Mouse (Mus musculus) neural tube, embryonic 11.5 days (tissue): ENCODE measurements around the gene Dnajb1. TPM values are rescaled to one million over a fixed set of nuclear protein-coding genes. Genes with fewer than 3 reads are reported as not detected.

Experiments used
- ATAC-seq: fragments of 200-750 bp; cut with Nextera tagmentation; 2 replicates; pipeline ENCODE4 v1.8.0; 2017; ENCODE audit warnings: moderate number of reproducible peaks, mild to moderate bottlenecking, moderate TSS enrichment, moderate library complexity; ENCODE audit not compliant: insufficient read depth, low FRiP score, low TSS enrichment
- DNase-seq: peaks from one replicate; pipeline ENCODE4 v3.0.0-alpha.2; 2015; ENCODE audit warnings: low spot score
- H3K27ac ChIP-seq: fragments of 300-500 bp; sonication (generic); 2 replicates; pipeline ENCODE4 v1.5.1; 2014; ENCODE audit warnings: low read depth, mild to moderate bottlenecking, low read length
- H3K27me3 ChIP-seq: fragments of 300-500 bp; sonication (generic); 2 replicates; pipeline ENCODE4 v1.6.1; 2014; ENCODE audit warnings: mild to moderate bottlenecking, low read length, mixed read lengths; ENCODE audit not compliant: control insufficient read depth, insufficient read depth
- H3K36me3 ChIP-seq: fragments of 300-500 bp; sonication (generic); 2 replicates; pipeline ENCODE4 v1.6.1; 2014; ENCODE audit warnings: mild to moderate bottlenecking, low read length, moderate library complexity, mixed read lengths; ENCODE audit not compliant: control insufficient read depth, insufficient read depth
- H3K4me1 ChIP-seq: fragments of 300-500 bp; sonication (generic); 2 replicates; pipeline ENCODE4 v1.6.1; 2014; ENCODE audit warnings: low read length, mixed read lengths; ENCODE audit not compliant: control insufficient read depth, insufficient read depth
- H3K4me2 ChIP-seq: fragments of 300-500 bp; sonication (generic); 2 replicates; pipeline ENCODE4 v1.6.1; 2014; ENCODE audit warnings: low read depth, mild to moderate bottlenecking, moderate library complexity
- H3K4me3 ChIP-seq: fragments of 300-500 bp; sonication (generic); 2 replicates; pipeline ENCODE4 v1.5.1; 2014; ENCODE audit warnings: low read depth, low read length
- H3K9ac ChIP-seq: fragments of 300-500 bp; sonication (generic); 2 replicates; pipeline ENCODE4 v1.6.1; 2014; ENCODE audit warnings: mild to moderate bottlenecking, low read length
- H3K9me3 ChIP-seq: fragments of 300-500 bp; sonication (generic); 2 replicates; pipeline ENCODE4 v1.6.1; 2016; ENCODE audit warnings: low read length; ENCODE audit not compliant: control insufficient read depth
- WGBS: fragments of 180-500 bp; shearing (Covaris S2); extraction: QIAGEN DNeasy Blood & Tissue Kit; methylation state at CpG from one replicate; pipeline ENCODE4 v1.1.7; 2014; 5-methylcytosine and 5-hydroxymethylcytosine counted together
- polyA plus RNA-seq: library from polyadenylated mRNA; unstranded; fragments of >200 nt; fragmentation: Nextera tagmentation; extraction: Ambion mirVana; gene quantifications from 2 replicates; pipeline ENCODE4 v1.2.1, GENCODE M21; 2014

The Dnajb1 gene
- polyA plus RNA-seq, 1 experiment from 2014 or later, result 68.9 TPM

DNA sequence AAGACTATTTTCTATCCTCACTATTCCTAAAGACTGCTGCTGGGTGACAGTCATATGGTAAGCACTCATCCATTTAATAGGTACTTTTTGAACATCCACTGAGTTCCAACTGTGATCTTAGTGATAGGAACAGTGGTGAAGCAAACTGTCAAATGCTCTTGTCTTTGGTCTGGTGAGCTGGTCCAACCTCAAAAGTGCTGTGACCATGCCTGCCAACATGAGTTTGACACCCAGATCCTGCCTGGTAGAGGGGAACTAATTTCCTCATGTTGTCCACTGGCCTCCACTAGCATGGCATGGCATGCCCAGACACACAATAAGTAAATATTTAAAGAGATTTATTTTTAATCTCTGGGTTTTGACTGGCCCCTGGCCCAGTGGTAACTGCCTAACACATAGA, 8.6 kb downstream of the Dnajb1 start:
- Histone ChIP-seq H3K4me1 (no peaks in the 10 kb centered on the region), H3K4me3 (no peak overlapping the region), H3K27ac (no peak overlapping the region), H3K4me2 (no peak overlapping the region), H3K9ac (no peak overlapping the region), H3K9me3 (no peaks in the 10 kb centered on the region), H3K36me3 (0 out of 2 replicates have a peak, but pooled peaks cover 2% of the 10 kb centered on the region), H3K27me3 (no peaks in the 10 kb centered on the region)
- DNase-seq (no peak), ATAC-seq (no peak)

DNA sequence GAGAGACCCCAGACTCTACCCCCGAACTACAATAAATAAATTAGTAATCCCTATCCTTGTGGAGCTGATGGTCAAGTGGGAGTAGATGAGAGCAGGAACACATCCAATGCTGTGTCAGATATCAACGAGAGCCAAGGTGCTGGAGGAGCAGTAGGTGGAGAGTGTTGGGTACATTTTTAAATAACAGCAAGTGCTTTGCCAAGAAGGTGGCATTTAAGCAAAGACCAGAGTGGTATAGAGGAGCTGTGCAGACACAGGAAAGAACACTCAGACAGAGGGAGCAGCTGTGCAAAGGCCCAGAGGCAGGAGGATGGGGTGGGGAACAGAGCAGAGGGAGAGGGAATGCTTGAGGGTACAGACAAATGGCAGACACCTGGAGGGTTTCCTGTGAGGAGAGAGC, 9.1 kb downstream of the Dnajb1 start:
- H3K27ac ChIP-seq, result no peak overlapping the region
- H3K4me1 ChIP-seq, result no peaks in the 10 kb centered on the region
- H3K4me3 ChIP-seq, result no peak overlapping the region
- no peak overlapping the region for H3K4me2 ChIP-seq
- H3K36me3 ChIP-seq, result no peaks in the 10 kb centered on the region
- no peaks in the 10 kb centered on the region for H3K27me3 ChIP-seq
- no peak overlapping the region for H3K9ac ChIP-seq
- DNase-seq, result no peak
- no peaks in the 10 kb centered on the region for H3K9me3 ChIP-seq
- ATAC-seq, result no peak
- WGBS, result 86% methylated on average over 2 of the region's 2 CpGs

DNA sequence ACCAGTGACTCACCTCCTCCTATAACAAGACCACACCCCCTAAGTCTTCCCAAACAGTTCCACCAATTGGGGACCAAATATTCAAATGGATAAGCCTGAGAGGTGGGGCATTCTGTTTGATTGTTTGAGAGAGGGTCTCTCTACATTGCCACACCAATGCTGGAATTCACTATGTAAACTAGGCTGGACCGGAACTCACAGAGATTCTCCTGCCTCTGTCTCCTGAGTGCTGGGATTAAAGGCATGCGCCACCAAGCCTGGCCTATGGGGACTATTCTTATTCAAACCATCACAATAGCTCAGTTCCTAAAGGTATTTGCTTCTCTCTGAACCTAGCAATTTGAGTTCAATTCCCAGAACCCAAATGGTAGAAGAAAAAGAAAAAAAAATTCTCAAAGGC, 10.6 kb downstream of the Dnajb1 start:
- DNase-seq, result no peak
- Histone ChIP-seq H3K9ac (no peak overlapping the region), H3K36me3 (no peaks in the 10 kb centered on the region), H3K27me3 (no peaks in the 10 kb centered on the region), H3K4me2 (no peak overlapping the region), H3K27ac (no peak overlapping the region), H3K4me3 (no peak overlapping the region), H3K9me3 (no peaks in the 10 kb centered on the region), H3K4me1 (no peaks in the 10 kb centered on the region)
- WGBS, result 94% methylated on average over 2 of the region's 2 CpGs
- ATAC-seq, result no peak

DNA sequence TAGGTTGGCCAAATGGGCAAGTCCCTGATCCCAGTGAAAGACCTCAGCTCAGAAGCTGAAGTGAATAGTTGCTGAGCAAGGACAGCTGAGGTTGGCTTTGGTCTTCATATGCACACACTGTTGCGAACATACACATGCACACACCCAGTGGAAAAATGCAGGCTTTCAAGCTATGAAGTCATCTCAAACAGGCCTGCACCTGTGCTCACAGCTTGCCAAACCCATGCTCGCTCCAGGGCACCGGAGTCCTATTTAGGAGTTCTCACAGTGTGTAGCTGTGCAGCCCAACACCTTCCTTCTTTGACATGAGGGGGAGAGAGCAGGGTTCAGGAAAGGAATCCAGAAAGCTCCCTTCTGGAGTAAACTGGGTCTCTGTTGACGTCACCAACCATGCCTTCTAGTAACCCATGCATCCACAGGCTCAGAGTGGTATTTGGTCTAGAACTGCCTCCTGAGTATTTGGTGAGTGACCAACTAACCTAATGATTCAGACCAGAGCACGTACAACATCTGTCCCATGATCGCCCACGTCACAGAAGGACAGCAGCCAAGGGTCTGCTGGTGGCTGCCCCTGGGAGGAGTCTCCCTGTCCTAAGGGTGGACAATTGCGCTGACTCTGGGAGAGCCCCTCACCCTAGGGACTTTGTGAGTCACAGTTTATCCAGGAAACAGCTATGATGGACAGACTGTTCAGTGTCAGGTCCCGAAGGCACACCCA, 11.7 kb downstream of the Dnajb1 start:
- WGBS, result 89% methylated on average over 9 of the region's 9 CpGs
- ATAC-seq (no peak), DNase-seq (no peak)
- Histone ChIP-seq H3K4me3 (no peak overlapping the region), H3K4me2 (no peak overlapping the region), H3K27ac (no peak overlapping the region), H3K36me3 (no peaks in the 10 kb centered on the region), H3K4me1 (no peaks in the 10 kb centered on the region), H3K9me3 (no peaks in the 10 kb centered on the region), H3K9ac (no peak overlapping the region), H3K27me3 (no peaks in the 10 kb centered on the region)

DNA sequence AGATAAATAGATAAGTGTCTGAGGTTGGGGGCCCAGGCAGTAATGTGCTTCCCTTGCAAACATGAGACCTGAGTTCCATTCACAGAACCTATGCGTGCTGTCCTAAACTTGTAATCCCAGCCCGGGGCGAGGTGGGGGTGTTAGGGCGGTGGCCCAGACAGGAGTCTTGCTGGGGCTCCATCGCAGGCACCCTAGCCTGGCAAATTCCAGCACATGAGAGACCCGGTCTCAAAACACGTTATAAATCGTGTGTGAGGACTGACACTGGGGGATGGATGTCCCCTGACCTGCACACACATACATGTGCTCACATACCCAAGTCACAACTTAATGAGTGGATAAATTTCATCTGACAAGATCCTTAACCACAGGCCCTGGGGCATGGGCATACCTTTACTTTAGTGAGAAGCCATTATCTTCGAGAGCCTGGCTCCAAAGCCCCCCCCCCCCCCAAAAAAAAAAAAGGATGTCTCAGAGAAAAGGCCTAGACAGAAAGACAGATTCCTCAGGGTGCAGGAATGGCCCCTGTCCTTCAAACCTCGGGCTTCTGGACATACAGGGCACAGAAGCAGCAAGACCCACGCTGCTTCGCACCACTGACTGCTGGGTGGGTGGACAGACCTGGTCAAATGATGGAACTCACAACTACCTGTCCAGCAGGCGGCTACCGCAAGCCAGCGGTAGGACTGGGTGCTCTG, 13.8 kb downstream of the Dnajb1 start:
- H3K27ac ChIP-seq, result no peak overlapping the region
- WGBS, result 53% methylated on average over 15 of the region's 15 CpGs
- H3K9ac ChIP-seq, result peak overlapping the region; percentile 62
- H3K4me3 ChIP-seq, result peak overlapping the region; percentile 31
- no peaks in the 10 kb centered on the region for H3K9me3 ChIP-seq
- no peaks in the 10 kb centered on the region for H3K36me3 ChIP-seq
- H3K27me3 ChIP-seq, result no peaks in the 10 kb centered on the region
- peak overlapping the region; percentile 70 for H3K4me2 ChIP-seq
- DNase-seq (no peak), ATAC-seq (peak; percentile 33)
- H3K4me1 ChIP-seq, result no peaks in the 10 kb centered on the region

DNA sequence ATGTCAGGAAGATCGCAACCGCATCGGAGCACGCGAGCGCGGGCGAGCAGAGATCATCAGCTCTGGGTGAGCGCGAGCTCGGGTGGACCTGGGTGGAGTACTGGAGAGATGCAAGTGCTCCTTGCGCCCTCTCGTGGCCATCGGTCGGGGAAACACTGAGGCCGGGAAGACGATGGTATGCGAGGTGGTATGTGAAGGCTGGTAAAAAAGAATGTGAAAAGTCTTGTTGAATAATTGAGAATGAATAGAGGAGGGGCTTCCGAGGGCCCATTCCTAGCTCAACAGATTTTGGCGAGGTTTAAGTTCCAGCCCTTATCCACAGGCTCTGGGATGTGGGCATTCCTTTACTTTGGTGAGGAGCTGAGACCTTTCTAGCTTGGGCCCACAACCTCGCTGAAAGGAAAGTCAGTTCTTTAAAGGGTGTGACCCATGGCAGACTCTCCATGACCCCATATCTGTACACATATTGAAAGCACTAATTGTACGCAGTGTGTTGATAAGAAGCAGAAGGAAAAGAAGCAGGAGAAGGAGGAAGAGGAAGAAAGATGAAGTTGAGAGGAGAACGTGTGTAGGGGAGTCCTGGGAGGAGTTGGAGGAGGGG, 14.5 kb downstream of the Dnajb1 start:
- Histone ChIP-seq H3K9ac (peak overlapping the region; percentile 62), H3K36me3 (no peaks in the 10 kb centered on the region), H3K4me1 (no peaks in the 10 kb centered on the region), H3K4me3 (peak overlapping the region; percentile 31), H3K9me3 (no peaks in the 10 kb centered on the region), H3K27ac (no peak overlapping the region), H3K27me3 (no peaks in the 10 kb centered on the region), H3K4me2 (peak overlapping the region; percentile 70)
- WGBS, result 8% methylated on average over 23 of the region's 23 CpGs
- ATAC-seq (peak; percentile 83), DNase-seq (peak; percentile 87)

DNA sequence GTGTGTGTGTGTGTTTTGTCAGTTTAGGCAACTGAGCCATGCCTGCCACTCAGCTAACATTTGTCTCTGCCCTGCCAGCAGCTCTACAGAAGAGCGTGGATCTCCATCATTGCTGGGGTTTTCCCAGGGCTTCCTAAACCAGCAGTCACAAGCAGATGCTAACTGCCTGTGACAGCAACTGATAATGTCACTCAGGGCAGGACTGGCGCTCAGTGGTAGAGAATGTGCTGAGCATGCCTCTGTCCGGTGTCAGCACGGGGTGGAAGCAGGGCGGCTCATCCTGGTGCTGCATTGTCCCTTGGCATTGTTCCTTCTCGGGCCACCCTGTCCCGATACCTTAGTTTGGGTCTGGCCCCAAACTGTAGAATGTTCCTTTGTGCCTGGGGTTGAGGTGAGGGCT, 15.6 kb downstream of the Dnajb1 start:
- H3K27ac ChIP-seq, result no peak overlapping the region
- no peaks in the 10 kb centered on the region for H3K4me1 ChIP-seq
- H3K4me2 ChIP-seq, result no peak overlapping the region
- H3K4me3 ChIP-seq, result no peak overlapping the region
- no peaks in the 10 kb centered on the region for H3K36me3 ChIP-seq
- no peaks in the 10 kb centered on the region for H3K9me3 ChIP-seq
- DNase-seq (no peak), ATAC-seq (no peak)
- H3K27me3 ChIP-seq, result no peaks in the 10 kb centered on the region
- no peak overlapping the region for H3K9ac ChIP-seq
- 90% methylated on average over 7 of the region's 7 CpGs for WGBS

DNA sequence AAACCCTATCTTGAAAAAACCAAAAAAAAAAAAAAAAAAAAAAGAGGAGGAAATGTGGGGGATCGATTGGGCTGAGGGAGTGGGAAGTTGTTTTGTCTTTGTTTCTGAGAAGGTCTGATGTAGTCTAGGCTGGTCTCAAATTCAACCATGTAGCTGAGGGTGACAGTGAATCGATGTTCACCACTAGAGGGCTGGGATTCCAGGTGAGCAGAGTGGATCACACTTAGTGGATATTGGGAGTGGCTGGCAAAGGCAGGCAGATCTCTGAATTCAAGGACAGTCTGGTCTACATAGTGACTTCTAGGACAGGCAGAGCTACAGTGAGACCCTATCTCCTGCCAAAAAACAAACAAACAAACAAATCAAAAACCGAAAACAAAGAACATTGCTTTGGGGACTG, 16.7 kb downstream of the Dnajb1 start:
- 50% methylated on average over 3 of the region's 3 CpGs for WGBS
- Histone ChIP-seq H3K4me3 (no peak overlapping the region), H3K9me3 (no peaks in the 10 kb centered on the region), H3K9ac (no peak overlapping the region), H3K27me3 (no peaks in the 10 kb centered on the region), H3K27ac (no peak overlapping the region), H3K4me2 (no peak overlapping the region), H3K4me1 (no peaks in the 10 kb centered on the region), H3K36me3 (no peaks in the 10 kb centered on the region)
- peak; percentile 32 for DNase-seq
- ATAC-seq, result no peak
